Mouse (Mus musculus) megakaryocyte-erythroid progenitor cell, adult 5-6 weeks (primary cell): ENCODE data around the gene Rbm43. TPM values are rescaled to one million over a fixed set of nuclear protein-coding genes. Genes with fewer than 3 reads are reported as not detected.
"Not testable (repeated sequence)": the region's sequence is repeated elsewhere in the genome, so short reads cannot be mapped to it uniquely, and the experiment has no call there.

Experiments
- ATAC-seq: replicated peaks from 2 replicates; pipeline ENCODE4 v1.8.0; 2016; ENCODE audit warnings: mild to moderate bottlenecking, inconsistent platforms; ENCODE audit not compliant: severe bottlenecking, poor library complexity, low FRiP score, low TSS enrichment
- total RNA-seq, 2 experiments: library from RNA; stranded (forward) in 1 of 2; stranded (reverse) in 1 of 2; fragments of 200-1000, 215-1000 nt in 1 of 2; fragments of >200 nt in 1 of 2; fragmentation: Nextera tagmentation in 1 of 2; gene quantifications; 2 replicates each; pipeline ENCODE4 v1.2.3; 2014 to 2017

Rbm43 gene
- total RNA-seq, 2 experiments from 2014 or later = 63.1 to 82.4 TPM

GRCm38 (mm10) chr2:51914944-51915680, 19.9 kb downstream of the Rbm43 start:
- ATAC-seq = peak; percentile 89

GRCm38 (mm10) chr2:51914532-51914931, 20.4 kb downstream of the Rbm43 start:
- no peak for ATAC-seq

- ATAC-seq = no peak
These were observed 22.2 kb downstream of the Rbm43 start for GRCm38 (mm10) chr2:51912740-51913139.

GRCm38 (mm10) chr2:51911864-51912263, 23.1 kb downstream of the Rbm43 start:
- no peak for ATAC-seq

GRCm38 (mm10) chr2:51907538-51908110, 27.3 kb downstream of the Rbm43 start:
- ATAC-seq = no peak

- no peak for ATAC-seq
These were observed 29.3 kb downstream of the Rbm43 start for GRCm38 (mm10) chr2:51905637-51906036.

- no peak for ATAC-seq
These were observed 42.5 kb downstream of the Rbm43 start for GRCm38 (mm10) chr2:51892411-51892901.

- no peak for ATAC-seq
These were observed 44.0 kb downstream of the Rbm43 start for GRCm38 (mm10) chr2:51890961-51891360.

GRCm38 (mm10) chr2:51890139-51890538, 44.8 kb downstream of the Rbm43 start:
- ATAC-seq = not testable (repeated sequence)

- no peak for ATAC-seq
These were observed 54.8 kb downstream of the Rbm43 start for GRCm38 (mm10) chr2:51880143-51880542.

Other genes with a start within 250 kb of the Rbm43 start
- gene Nmi, start 38.3 kb upstream of the Rbm43 start, total RNA-seq (2014; fragmentation: Nextera tagmentation) = 27.6 and 40.1 TPM in 2 replicates
- gene Nmi, start 38.3 kb upstream of the Rbm43 start, total RNA-seq (2017) = 39.1 and 102 TPM in 2 replicates
- gene Tnfaip6, start 102.8 kb upstream of the Rbm43 start, total RNA-seq (2014; fragmentation: Nextera tagmentation) = not detected in 2 replicates
- not detected in 2 replicates for gene Tnfaip6, start 102.8 kb upstream of the Rbm43 start, total RNA-seq (2017)
- gene Rif1, start 137.7 kb upstream of the Rbm43 start, total RNA-seq (2014; fragmentation: Nextera tagmentation) = 116 and 148 TPM in 2 replicates
- gene Rif1, start 137.7 kb upstream of the Rbm43 start, total RNA-seq (2017) = 166 and 170 TPM in 2 replicates